Mouse (Mus musculus) forebrain, postnatal 0 days (tissue): ENCODE results near the gene Usp24. TPM values are rescaled to one million over a fixed set of nuclear protein-coding genes. Genes with fewer than 3 reads are reported as not detected.

Experiments
- ATAC-seq: fragments of 200-750 bp; cut with Nextera tagmentation; 2 replicates; pipeline ENCODE4 v1.8.0; 2017; ENCODE audit warnings: mild to moderate bottlenecking, moderate library complexity
- DNase-seq: peaks from one replicate; pipeline ENCODE4 v3.0.0-alpha.2; 2015
- H3K27ac ChIP-seq: fragments of 300-500 bp; sonication (generic); 2 replicates; pipeline ENCODE4 v1.5.1; 2014; ENCODE audit warnings: low read depth, mild to moderate bottlenecking, antibody characterized with exemption, low read length, moderate library complexity, mixed read lengths
- H3K27me3 ChIP-seq: fragments of 300-500 bp; sonication (generic); 2 replicates; pipeline ENCODE4 v1.6.1; 2014; ENCODE audit warnings: mild to moderate bottlenecking, low read length, mixed read lengths; ENCODE audit not compliant: insufficient read depth
- H3K36me3 ChIP-seq: fragments of 300-500 bp; sonication (generic); 2 replicates; pipeline ENCODE4 v1.6.1; 2014; ENCODE audit warnings: mild to moderate bottlenecking, moderate library complexity; ENCODE audit not compliant: insufficient read depth
- H3K4me1 ChIP-seq: fragments of 300-500 bp; sonication (generic); 2 replicates; pipeline ENCODE4 v1.6.1; 2014; ENCODE audit warnings: antibody characterized with exemption; ENCODE audit not compliant: insufficient read depth
- H3K4me2 ChIP-seq: fragments of 300-500 bp; sonication (generic); 2 replicates; pipeline ENCODE4 v1.6.1; 2014; ENCODE audit warnings: low read depth, mild to moderate bottlenecking, moderate library complexity
- H3K4me3 ChIP-seq: fragments of 300-500 bp; sonication (generic); 2 replicates; pipeline ENCODE4 v1.5.1; 2014; ENCODE audit warnings: low read depth, low read length, mixed read lengths
- H3K9ac ChIP-seq: fragments of 300-500 bp; sonication (generic); 2 replicates; pipeline ENCODE4 v1.6.1; 2014; ENCODE audit warnings: mild to moderate bottlenecking
- H3K9me3 ChIP-seq: fragments of 300-500 bp; sonication (generic); 2 replicates; pipeline ENCODE4 v1.6.1; 2016; ENCODE audit warnings: low read length
- CTCF ChIP-seq: sonication (generic); IDR thresholded peaks from 2 replicates; pipeline ENCODE4 v1.5.1; 2016; ENCODE audit warnings: antibody characterized with exemption, control low read depth, low read depth
- WGBS: fragments of 180-500 bp; shearing (Covaris S2); extraction: QIAGEN DNeasy Blood & Tissue Kit; methylation state at CpG from one replicate; pipeline ENCODE4 v1.1.7; 2014; 5-methylcytosine and 5-hydroxymethylcytosine counted together
- polyA plus RNA-seq: library from polyadenylated mRNA; unstranded; fragments of >200 nt; fragmentation: Nextera tagmentation; extraction: Ambion mirVana; gene quantifications from 2 replicates; pipeline ENCODE4 v1.2.1, GENCODE M21; 2015
- total RNA-seq: library from RNA; depleted of rRNA; stranded (reverse); fragments of >200 nt; gene quantifications from 2 replicates; pipeline ENCODE4 v1.2.3, GENCODE M21; 2014

Usp24 gene
- total and polyA plus RNA-seq, 2 experiments from 2014 or later, result 7.8 to 31.5 TPM

- WGBS, result 89% methylated on average over 5 of the region's 5 CpGs
- ATAC-seq (no peak), DNase-seq (no peak)
- H3K4me3 ChIP-seq, result no peak overlapping the region
- TF ChIP-seq CTCF, result no peak
- no peaks in the 10 kb centered on the region for H3K27me3 ChIP-seq
- H3K4me2 ChIP-seq, result no peak overlapping the region
- H3K9ac ChIP-seq, result no peak overlapping the region
- no peaks in the 10 kb centered on the region for H3K9me3 ChIP-seq
- peaks cover 72% of the 10 kb centered on the region for H3K36me3 ChIP-seq
- no peaks in the 10 kb centered on the region for H3K4me1 ChIP-seq
- H3K27ac ChIP-seq, result no peak overlapping the region
Observed at GRCm38 (mm10) chr4:106381131-106381530, 65.1 kb downstream of the Usp24 start.

DNA sequence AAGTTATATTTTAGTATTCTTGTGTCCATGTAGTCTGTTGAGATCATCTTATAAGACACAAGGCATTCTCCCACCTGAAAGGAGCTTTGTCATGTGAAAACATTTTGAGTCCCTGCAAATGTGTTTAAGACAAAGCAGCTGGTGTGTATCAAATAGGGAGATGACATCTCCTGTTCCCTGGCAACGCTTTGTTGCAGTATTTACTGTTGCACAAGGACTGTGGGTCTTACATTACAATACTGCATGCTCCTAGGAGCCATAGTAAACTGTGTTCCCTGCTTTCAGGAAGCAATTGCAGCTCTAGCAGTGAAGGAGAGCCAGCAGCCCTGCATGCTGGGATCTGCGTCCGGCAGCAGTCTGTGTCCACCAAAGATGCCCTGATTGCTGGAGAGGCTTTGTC is 73.9 kb downstream of the Usp24 start:
- 77% methylated on average over 3 of the region's 3 CpGs for WGBS
- peak; percentile 9 for DNase-seq
- TF ChIP-seq CTCF, result no peak
- Histone ChIP-seq H3K27ac (peak overlapping the region; percentile 17; the same call in 1 of the 2 replicates), H3K27me3 (no peaks in the 10 kb centered on the region), H3K9me3 (no peaks in the 10 kb centered on the region), H3K9ac (no peak overlapping the region), H3K4me3 (no peak overlapping the region), H3K4me1 (no peaks in the 10 kb centered on the region), H3K36me3 (peaks cover 70% of the 10 kb centered on the region), H3K4me2 (no peak overlapping the region)
- ATAC-seq, result peak; percentile 48

- H3K27me3 ChIP-seq, result no peaks in the 10 kb centered on the region
- no peak for DNase-seq
- WGBS, result 91% methylated on average over 14 of the region's 14 CpGs
- no peaks in the 10 kb centered on the region for H3K9me3 ChIP-seq
- H3K9ac ChIP-seq, result no peak overlapping the region
- H3K36me3 ChIP-seq, result peaks cover 67% of the 10 kb centered on the region
- no peak overlapping the region for H3K4me3 ChIP-seq
- no peaks in the 10 kb centered on the region for H3K4me1 ChIP-seq
- no peak overlapping the region for H3K27ac ChIP-seq
- no peak for ATAC-seq
- TF ChIP-seq CTCF, result no peak
- H3K4me2 ChIP-seq, result no peak overlapping the region
Observed at GRCm38 (mm10) chr4:106409621-106410020, 93.6 kb downstream of the Usp24 start.

DNA sequence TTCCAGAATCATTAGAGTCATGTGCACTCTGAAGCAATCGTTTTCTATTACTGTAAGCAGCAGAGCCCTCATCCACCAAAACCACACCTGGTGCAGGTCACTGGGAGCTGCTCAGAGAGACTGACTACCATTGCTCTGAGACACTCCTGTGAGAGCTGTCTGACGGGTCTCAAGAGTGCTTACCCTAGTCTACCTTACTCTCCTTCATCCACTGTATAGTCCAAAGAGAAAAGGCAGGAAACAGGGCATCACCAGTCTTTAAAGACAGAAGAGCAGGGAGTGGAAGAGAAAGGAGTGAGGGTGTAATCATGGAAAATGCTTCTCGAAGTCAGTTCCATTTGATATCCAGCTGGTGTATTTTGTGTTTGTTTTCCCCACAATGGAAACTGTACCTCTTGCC is 103.2 kb downstream of the Usp24 start:
- Histone ChIP-seq H3K9me3 (no peaks in the 10 kb centered on the region), H3K9ac (no peak overlapping the region), H3K4me1 (no peaks in the 10 kb centered on the region), H3K27me3 (no peaks in the 10 kb centered on the region), H3K27ac (no peak overlapping the region), H3K4me2 (no peak overlapping the region), H3K4me3 (no peak overlapping the region), H3K36me3 (peaks cover 65% of the 10 kb centered on the region)
- DNase-seq (no peak), ATAC-seq (no peak)
- 83% methylated on average over 3 of the region's 3 CpGs for WGBS
- TF ChIP-seq CTCF, result no peak

DNA sequence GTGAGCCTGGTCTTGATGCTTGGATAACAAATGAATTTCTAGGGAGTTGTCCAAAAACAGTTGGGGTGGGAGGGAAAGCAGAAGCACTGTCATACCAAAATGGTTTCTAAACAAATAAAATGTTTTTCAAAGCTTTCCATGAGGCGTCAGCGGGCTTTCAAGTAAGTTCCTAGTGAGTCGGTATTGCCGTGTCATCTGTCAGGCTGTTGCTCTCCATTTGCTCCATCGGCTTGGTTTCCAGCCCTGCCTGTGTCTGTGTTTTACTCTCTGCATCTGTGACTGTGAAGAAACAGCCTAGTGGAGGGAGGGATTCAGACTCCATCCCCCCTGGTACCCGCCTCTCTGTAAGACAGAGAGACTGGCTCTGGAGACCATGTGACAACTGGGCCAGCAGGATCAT is 103.8 kb downstream of the Usp24 start:
- no peak overlapping the region for H3K27ac ChIP-seq
- no peak overlapping the region for H3K4me3 ChIP-seq
- 72% methylated on average over 6 of the region's 6 CpGs for WGBS
- DNase-seq (peak; percentile 20), ATAC-seq (no peak; the same call in 1 of the 2 replicates)
- H3K4me2 ChIP-seq, result no peak overlapping the region
- no peaks in the 10 kb centered on the region for H3K4me1 ChIP-seq
- TF ChIP-seq CTCF, result no peak
- H3K9ac ChIP-seq, result no peak overlapping the region
- H3K36me3 ChIP-seq, result peaks cover 68% of the 10 kb centered on the region
- no peaks in the 10 kb centered on the region for H3K9me3 ChIP-seq
- no peaks in the 10 kb centered on the region for H3K27me3 ChIP-seq

- Histone ChIP-seq H3K9ac (no peak overlapping the region), H3K4me2 (no peak overlapping the region), H3K4me1 (no peaks in the 10 kb centered on the region), H3K36me3 (peaks cover 67% of the 10 kb centered on the region), H3K27me3 (no peaks in the 10 kb centered on the region), H3K9me3 (no peaks in the 10 kb centered on the region), H3K4me3 (no peak overlapping the region), H3K27ac (no peak overlapping the region)
- ATAC-seq (no peak), DNase-seq (no peak)
- WGBS, result 90% methylated on average over 3 of the region's 3 CpGs
- no peak for TF ChIP-seq CTCF
Observed at GRCm38 (mm10) chr4:106422597-106422996, 106.6 kb downstream of the Usp24 start.

DNA sequence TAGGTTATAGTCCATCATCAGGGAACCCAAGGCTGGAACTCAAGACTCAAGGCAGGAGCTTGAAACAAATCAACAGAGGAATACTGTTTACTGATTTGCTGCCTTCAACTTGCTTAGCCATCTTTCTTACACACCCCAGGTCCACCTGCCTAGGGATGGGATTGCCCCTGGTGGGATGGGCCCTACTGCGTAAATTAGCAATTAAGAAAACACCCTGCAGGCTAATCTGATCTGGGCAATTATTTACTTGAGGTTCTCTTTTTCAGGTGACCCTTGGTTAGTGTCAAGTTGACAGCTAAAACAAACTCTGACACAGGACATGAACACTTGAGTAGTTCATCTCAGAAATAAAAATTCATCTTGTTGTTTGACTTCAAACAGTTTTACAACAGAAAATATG is 108.5 kb downstream of the Usp24 start:
- no peak overlapping the region for H3K4me2 ChIP-seq
- DNase-seq (no peak), ATAC-seq (no peak)
- TF ChIP-seq CTCF, result no peak
- H3K27me3 ChIP-seq, result no peaks in the 10 kb centered on the region
- no peak overlapping the region for H3K9ac ChIP-seq
- no peaks in the 10 kb centered on the region for H3K4me1 ChIP-seq
- no peaks in the 10 kb centered on the region for H3K9me3 ChIP-seq
- 80% methylated on average over 1 of the region's 1 CpGs for WGBS
- no peak overlapping the region for H3K27ac ChIP-seq
- peaks cover 65% of the 10 kb centered on the region for H3K36me3 ChIP-seq
- no peak overlapping the region for H3K4me3 ChIP-seq

GRCm38 (mm10) chr4:106426286-106426685 is 110.3 kb downstream of the Usp24 start:
- peaks cover 69% of the 10 kb centered on the region for H3K36me3 ChIP-seq

More at GRCm38 (mm10) chr4:106426286-106426685, 110.3 kb downstream of the Usp24 start:
- DNase-seq, result no peak
- WGBS, result 71% methylated on average over 5 of the region's 5 CpGs
- no peak overlapping the region for H3K27ac ChIP-seq
- H3K9me3 ChIP-seq, result no peaks in the 10 kb centered on the region
- H3K27me3 ChIP-seq, result no peaks in the 10 kb centered on the region
- no peak overlapping the region for H3K4me2 ChIP-seq
- H3K4me1 ChIP-seq, result no peaks in the 10 kb centered on the region
- TF ChIP-seq CTCF, result peak; percentile 37
- no peak; the same call in 1 of the 2 replicates for ATAC-seq
- no peak overlapping the region for H3K9ac ChIP-seq
- no peak overlapping the region for H3K4me3 ChIP-seq
